Mouse (Mus musculus) CD4-positive, CD25-positive, alpha-beta regulatory T cell, adult 9 weeks (primary cell): ENCODE measurements around the gene Gm10220. TPM values are rescaled to one million over a fixed set of nuclear protein-coding genes. Genes with fewer than 3 reads are reported as not detected.

Source experiments
- polyA plus RNA-seq: library from polyadenylated mRNA; unstranded; fragments of 100-300 nt; shearing (Covaris generic); gene quantifications from one replicate; pipeline ENCODE4 v1.2.1, GENCODE M21; 2017

The Gm10220 gene
- not detected for polyA plus RNA-seq

DNA sequence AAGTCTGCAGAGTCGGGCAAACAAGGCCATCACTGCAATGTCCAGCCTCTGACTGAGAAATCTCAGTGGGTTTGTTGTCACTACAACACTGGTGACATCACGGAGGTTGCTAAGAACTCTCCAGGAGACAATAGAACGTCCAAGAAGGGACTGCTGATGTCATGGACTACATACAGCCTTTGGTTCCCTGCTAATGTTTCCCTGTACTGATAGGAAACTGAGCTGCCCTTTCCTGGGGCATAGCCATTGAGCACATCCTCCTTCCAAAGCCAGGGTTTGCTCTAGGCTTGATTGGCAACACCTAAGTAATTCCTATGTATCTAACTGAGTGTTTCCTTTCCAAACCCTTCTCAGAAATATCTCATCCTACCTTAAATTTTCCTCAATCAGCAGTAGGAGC lies at the start of gene Gm10220:
Gene Gm10220, minus strand, starts transcription at position 101 of the 400 bp plus-strand sequence.

DNA sequence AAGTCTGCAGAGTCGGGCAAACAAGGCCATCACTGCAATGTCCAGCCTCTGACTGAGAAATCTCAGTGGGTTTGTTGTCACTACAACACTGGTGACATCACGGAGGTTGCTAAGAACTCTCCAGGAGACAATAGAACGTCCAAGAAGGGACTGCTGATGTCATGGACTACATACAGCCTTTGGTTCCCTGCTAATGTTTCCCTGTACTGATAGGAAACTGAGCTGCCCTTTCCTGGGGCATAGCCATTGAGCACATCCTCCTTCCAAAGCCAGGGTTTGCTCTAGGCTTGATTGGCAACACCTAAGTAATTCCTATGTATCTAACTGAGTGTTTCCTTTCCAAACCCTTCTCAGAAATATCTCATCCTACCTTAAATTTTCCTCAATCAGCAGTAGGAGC lies 16.0 kb downstream of the Gm10220 start, which contains the start of gene 5031410I06Rik:
Gene 5031410I06Rik, minus strand, starts transcription at position 101 of the 400 bp plus-strand sequence.

DNA sequence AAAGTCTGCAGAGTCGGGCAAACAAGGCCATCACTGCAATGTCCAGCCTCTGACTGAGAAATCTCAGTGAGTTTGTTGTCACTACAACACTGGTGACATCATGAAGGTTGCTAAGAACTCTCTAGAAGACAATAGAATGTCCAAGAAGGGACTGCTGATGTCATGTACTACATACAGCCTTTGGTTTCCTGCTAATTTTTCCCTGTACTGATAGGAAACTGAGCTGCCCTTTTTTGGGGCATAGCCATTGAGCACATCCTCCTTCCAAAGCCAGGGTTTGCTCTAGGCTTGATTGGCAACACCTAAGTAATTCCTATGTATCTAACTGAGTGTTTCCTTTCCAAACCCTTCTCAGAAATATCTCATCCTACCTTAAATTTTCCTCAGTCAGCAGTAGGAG lies 32.0 kb downstream of the Gm10220 start, which contains the start of gene Gm10471:
Gene Gm10471, minus strand, starts transcription at position 101 of the 400 bp plus-strand sequence.

Other genes with a start within 250 kb of the Gm10220 start
- gene Gm21663, start 179.0 kb downstream of the Gm10220 start, polyA plus RNA-seq: not detected
- gene Gm21671, start 167.0 kb downstream of the Gm10220 start, polyA plus RNA-seq: not detected
- not detected for gene Gm21680, start 148.8 kb downstream of the Gm10220 start, polyA plus RNA-seq
- not detected for gene Gm21698, start 132.8 kb downstream of the Gm10220 start, polyA plus RNA-seq
- gene Gm1979, start 116.6 kb downstream of the Gm10220 start, polyA plus RNA-seq: not detected
- gene Gm5862, start 98.5 kb downstream of the Gm10220 start, polyA plus RNA-seq: not detected
- not detected for gene Speer4a, start 81.9 kb downstream of the Gm10220 start, polyA plus RNA-seq
- gene Gm7347, start 62.8 kb downstream of the Gm10220 start, polyA plus RNA-seq: not detected
- gene Gm10471, start 32.1 kb downstream of the Gm10220 start, polyA plus RNA-seq: not detected
- gene 5031410I06Rik, start 16.1 kb downstream of the Gm10220 start, polyA plus RNA-seq: not detected
- gene Gm7361, start 136.3 kb upstream of the Gm10220 start, polyA plus RNA-seq: not detected